In the genomic region with DNA sequence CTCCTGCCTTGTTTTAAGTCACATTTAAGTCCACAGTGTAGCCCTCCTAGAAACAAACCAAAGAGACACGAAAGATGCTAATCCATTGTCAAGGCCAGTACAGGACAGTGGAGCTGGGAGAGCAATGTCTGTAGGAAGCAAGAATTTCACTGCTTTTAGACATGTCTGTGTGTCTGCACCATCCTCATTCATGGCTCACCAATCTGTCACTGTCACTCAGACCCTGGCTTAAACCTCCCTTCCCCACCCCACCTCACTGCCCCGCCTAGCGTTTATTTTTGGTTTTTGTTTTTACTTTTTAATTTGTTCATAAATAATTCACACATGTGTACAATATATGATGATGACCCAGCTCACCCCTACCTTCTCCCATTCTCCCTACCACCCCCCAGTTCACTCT, we compare ENCODE assay signal across 22 mouse cellular contexts. TPM values are rescaled to one million over a fixed set of nuclear protein-coding genes. Genes with fewer than 3 reads are reported as not detected.
DNase-seq lines count a peak whose midpoint lies in the region; ATAC-seq and TF ChIP-seq lines count a peak whose summit lies in the region.
"Had no signal": no experiment of that assay in that cellular context is flagged by ENCODE, and none has a peak within 500 bp of the region (broad histone marks: within the 10 kb centered on the region; RNA-seq: fewer than 3 reads in every experiment).

No protein-coding gene starts in this region.

- no peak overlapping the region for H3K4me3 ChIP-seq in gastrocnemius, adult 2 months
- H3K4me3 ChIP-seq in brown adipose tissue, adult 24 weeks (ENCODE audit: insufficient read depth, low read depth, low read length): no peak overlapping the region
- no peak overlapping the region for H3K4me3 ChIP-seq in limb, embryonic 14.5 days (replicated peaks; ENCODE audit: low read length)
- H3K4me3 ChIP-seq in myocyte: no peak overlapping the region
- no peak overlapping the region for H3K4me3 ChIP-seq in heart, embryonic 12.5 days
- H3K4me3 ChIP-seq: embryonic facial prominence, embryonic 13.5 days; forebrain, embryonic 13.5 days; forebrain, embryonic 15.5 days had no signal

- no peaks in the 10 kb centered on the region for H3K79me2 ChIP-seq in myocyte (ENCODE audit: control insufficient read depth, insufficient read depth)

- H3ac ChIP-seq in myocyte (ENCODE audit: control insufficient read depth, insufficient read length): no peak overlapping the region

- H3K27me3 ChIP-seq in limb, embryonic 14.5 days (ENCODE audit: control insufficient read depth, insufficient read depth, low read length): no peaks in the 10 kb centered on the region
- H3K27me3 ChIP-seq in myocyte (ENCODE audit: control insufficient read depth, insufficient read depth, insufficient read length): no peaks in the 10 kb centered on the region
- no peaks in the 10 kb centered on the region for H3K27me3 ChIP-seq in heart, embryonic 12.5 days (replicated peaks)
- H3K27me3 ChIP-seq: embryonic facial prominence, embryonic 13.5 days; forebrain, embryonic 13.5 days; forebrain, embryonic 15.5 days had no signal

- no peak overlapping the region for H3K4me2 ChIP-seq in limb, embryonic 14.5 days (replicated peaks; ENCODE audit: low read depth, low read length, severe bottlenecking)
- H3K4me2 ChIP-seq in myocyte (ENCODE audit: low read depth): no peak overlapping the region
- H3K4me2 ChIP-seq in heart, embryonic 12.5 days: no peak overlapping the region
- H3K4me2 ChIP-seq: embryonic facial prominence, embryonic 13.5 days; forebrain, embryonic 13.5 days; forebrain, embryonic 15.5 days had no signal

- H3K9ac ChIP-seq in limb, embryonic 14.5 days (ENCODE audit: low read depth, low read length, severe bottlenecking): no peak overlapping the region
- H3K9ac ChIP-seq in heart, embryonic 12.5 days: no peak overlapping the region
- H3K9ac ChIP-seq: embryonic facial prominence, embryonic 13.5 days; forebrain, embryonic 13.5 days; forebrain, embryonic 15.5 days; forebrain, postnatal 0 days had no signal

- WGBS in limb, embryonic 14.5 days: 88% methylated on average over 3 of the region's 3 CpGs
- 91% methylated on average over 3 of the region's 3 CpGs for WGBS in heart, embryonic 12.5 days

- no peaks in the 10 kb centered on the region for H3K9me3 ChIP-seq in limb, embryonic 14.5 days (ENCODE audit: control insufficient read depth, low read length)
- no peaks in the 10 kb centered on the region for H3K9me3 ChIP-seq in heart, embryonic 12.5 days (replicated peaks)
- H3K9me3 ChIP-seq: embryonic facial prominence, embryonic 13.5 days; forebrain, embryonic 13.5 days; forebrain, embryonic 15.5 days had no signal

- peak; percentile 61 for ATAC-seq in limb, embryonic 14.5 days (ENCODE audit: low FRiP score, low read depth)
- ATAC-seq in heart, embryonic 12.5 days (ENCODE audit: insufficient number of reproducible peaks, low FRiP score): no peak
- ATAC-seq: forebrain, embryonic 13.5 days; forebrain, embryonic 15.5 days; forebrain, postnatal 0 days had no signal

- TF ChIP-seq CTCF in gastrocnemius, adult 2 months (IDR thresholded peaks at IDR 0.05): no peak

- H3K27ac ChIP-seq in gastrocnemius, adult 2 months: peak overlapping the region; percentile 73
- 0 out of 2 replicates have a peak overlapping the region, but pooled peaks have one; percentile 48 for H3K27ac ChIP-seq in brown adipose tissue, adult 24 weeks (replicated peaks; ENCODE audit: low read depth, low read length)
- no peak overlapping the region for H3K27ac ChIP-seq in limb, embryonic 14.5 days (replicated peaks; ENCODE audit: low read depth, low read length)
- no peak overlapping the region for H3K27ac ChIP-seq in heart, embryonic 12.5 days (ENCODE audit: poor library complexity, severe bottlenecking)
- H3K27ac ChIP-seq: embryonic facial prominence, embryonic 13.5 days; forebrain, embryonic 13.5 days; forebrain, embryonic 15.5 days had no signal

- H3K36me3 ChIP-seq in limb, embryonic 14.5 days (ENCODE audit: control insufficient read depth, insufficient read depth, low read length): peaks cover 85% of the 10 kb centered on the region
- H3K36me3 ChIP-seq in myocyte (ENCODE audit: control insufficient read depth, insufficient read depth): peaks cover 30% of the 10 kb centered on the region
- H3K36me3 ChIP-seq in heart, embryonic 12.5 days: peaks cover 89% of the 10 kb centered on the region

- TF ChIP-seq POLR2A in limb, embryonic 14.5 days (IDR thresholded peaks at IDR 0.05; ENCODE audit: borderline replicate concordance, extremely low read depth, insufficient read depth, insufficient read length): no peak
- TF ChIP-seq POLR2A in myocyte (IDR thresholded peaks at IDR 0.05; ENCODE audit: insufficient read length, low read depth): no peak

- H3K4me1 ChIP-seq in brown adipose tissue, adult 24 weeks (ENCODE audit: control insufficient read depth, insufficient read depth, insufficient read length, low read length): peaks cover 11% of the 10 kb centered on the region; the same call in 1 of the 2 replicates
- H3K4me1 ChIP-seq in limb, embryonic 14.5 days (ENCODE audit: control insufficient read depth, insufficient read depth, low read length): no peaks in the 10 kb centered on the region
- no peaks in the 10 kb centered on the region for H3K4me1 ChIP-seq in heart, embryonic 12.5 days (replicated peaks)
- H3K4me1 ChIP-seq: embryonic facial prominence, embryonic 13.5 days had no signal

- no peak for DNase-seq in gastrocnemius, adult 2 months
- no peak for DNase-seq in gastrocnemius, postnatal 10 days
- DNase-seq in limb, embryonic 14.5 days (ENCODE audit: low spot score): no peak
- no peak for DNase-seq in adrenal gland, postnatal 10 days
- DNase-seq: adrenal gland, adult 2 months; adrenal gland, postnatal 14 days; adrenal gland, postnatal 36 days; cerebellum, adult 11 months; cerebellum, adult 18-20 months; cerebellum, adult 8-10 months; cerebellum, adult 9-11 months; cerebellum, postnatal 14 days; cerebellum, postnatal 36 days; forebrain, postnatal 0 days had no signal

- intact Hi-C loops in gastrocnemius, adult 2 months (cut with DNase I): no loop called here

TF ChIP-seq in myocyte, 11 proteins besides CTCF, POLR2A, EP300 and RAD21:
- TF ChIP-seq MYOG (IDR thresholded peaks at IDR 0.05; ENCODE audit: control insufficient read depth in 1 of 3, insufficient read depth in 1 of 3, insufficient read length in 2 of 3, low read depth in 2 of 3) (no peak), MYOD1 (IDR thresholded peaks at IDR 0.05; ENCODE audit: control insufficient read depth in 1 of 3, insufficient read length in 2 of 3, low read depth in 2 of 3) (peak in 2 of 3 experiments; percentile 33 to 57), SRF (IDR thresholded peaks at IDR 0.05; ENCODE audit: control insufficient read depth, insufficient read length, low read depth) (no peak)

RNA-seq across cellular contexts. Expression of a gene that starts 25.7 kb away (rescaled TPM):
- total RNA-seq in gastrocnemius, adult 2 months (2021): 10 to 100 TPM; 21.0 to 21.6 TPM
- total RNA-seq in gastrocnemius, postnatal 10 days (2021): 10 to 100 TPM; 27.0 to 32.7 TPM
- polyA plus RNA-seq in brown adipose tissue, adult 24 weeks (2012; ENCODE audit: insufficient read depth, insufficient read length, missing spikeins): 18.8 and 32.4 TPM in 2 replicates
- polyA plus RNA-seq in limb, embryonic 14.5 days (2012; rRNA removed): 70.2 and 74.5 TPM in 2 replicates
- polyA plus RNA-seq in limb, embryonic 14.5 days (2014; fragmentation: Nextera tagmentation; extraction: Ambion mirVana): 92.8 and 93.0 TPM in 2 replicates
- 37.0 TPM for polyA plus RNA-seq in myocyte (2012; fragmentation: generic; extraction: Trizol)
- 10 to 100 TPM; 45.7 to 55.6 TPM for total RNA-seq in adrenal gland, postnatal 10 days (2021)
- 71.3 TPM in 2 replicates for polyA plus RNA-seq in heart, embryonic 12.5 days (2016; fragmentation: Nextera tagmentation; extraction: Ambion mirVana)

RNA-seq across cellular contexts. Expression of a gene that starts 32.3 kb away (rescaled TPM):
- 10 to 100 TPM; 27.8 to 52.8 TPM for total RNA-seq in gastrocnemius, adult 2 months (2021)
- 10 to 100 TPM in 1 of 2 experiments, 1 to 10 TPM in 1; 3.8 to 24.4 TPM for total RNA-seq in gastrocnemius, postnatal 10 days (2021)
- polyA plus RNA-seq in brown adipose tissue, adult 24 weeks (2012; ENCODE audit: insufficient read depth, insufficient read length, missing spikeins): not detected in 2 replicates
- polyA plus RNA-seq in limb, embryonic 14.5 days (2012; rRNA removed): 1.4 and 2.2 TPM in 2 replicates
- 1.6 and 1.9 TPM in 2 replicates for polyA plus RNA-seq in limb, embryonic 14.5 days (2014; fragmentation: Nextera tagmentation; extraction: Ambion mirVana)
- 0.01 TPM for polyA plus RNA-seq in myocyte (2012; fragmentation: generic; extraction: Trizol)
- total RNA-seq in adrenal gland, postnatal 10 days (2021): 1 to 10 TPM; 1.6 to 2.1 TPM
- 5.0 and 5.8 TPM in 2 replicates for polyA plus RNA-seq in heart, embryonic 12.5 days (2016; fragmentation: Nextera tagmentation; extraction: Ambion mirVana)
- total RNA-seq: common myeloid progenitor, adult 5-6 weeks; MEL had no signal

RNA-seq across cellular contexts. Expression of a gene that starts 58.8 kb away (rescaled TPM):
- 10 to 100 TPM; 12.0 to 12.2 TPM for total RNA-seq in gastrocnemius, adult 2 months (2021)
- total RNA-seq in gastrocnemius, postnatal 10 days (2021): 10 to 100 TPM; 25.4 to 32.8 TPM
- 21.4 and 25.8 TPM in 2 replicates for polyA plus RNA-seq in brown adipose tissue, adult 24 weeks (2012; ENCODE audit: insufficient read depth, insufficient read length, missing spikeins)
- 188 and 215 TPM in 2 replicates for polyA plus RNA-seq in limb, embryonic 14.5 days (2012; rRNA removed)
- 273 and 284 TPM in 2 replicates for polyA plus RNA-seq in limb, embryonic 14.5 days (2014; fragmentation: Nextera tagmentation; extraction: Ambion mirVana)
- polyA plus RNA-seq in myocyte (2012; fragmentation: generic; extraction: Trizol): 103 TPM
- total RNA-seq in adrenal gland, postnatal 10 days (2021): 10 to 100 TPM; 63.1 to 69.7 TPM
- polyA plus RNA-seq in heart, embryonic 12.5 days (2016; fragmentation: Nextera tagmentation; extraction: Ambion mirVana): 129 and 135 TPM in 2 replicates

Comparison
In these comparisons a context has a peak if more than half of its experiments do, and no peak if none do; other contexts are left out.
1. H3K27ac ChIP-seq: peak in gastrocnemius, adult 2 months (single experiment) and brown adipose tissue, adult 24 weeks (single experiment); none in limb, embryonic 14.5 days (single experiment) and heart, embryonic 12.5 days (single experiment).